Mouse (Mus musculus): Measurements from ENCODE around the gene Itpr1. TPM values are rescaled to one million over a fixed set of nuclear protein-coding genes. Genes with fewer than 3 reads are reported as not detected.

Itpr1 gene
- polyA plus RNA-seq, 1 experiment = 68.2 TPM

GRCm38 (mm10) chr6:108413593-108413992, 200.7 kb downstream of the Itpr1 start:
- H3K4me3 ChIP-seq (ENCODE audit: insufficient read depth, low read depth, low read length) = no peak overlapping the region
- no peak for TF ChIP-seq POLR2A (IDR thresholded peaks at IDR 0.05; ENCODE audit: low read depth, low read length)
- no peak for TF ChIP-seq CTCF (conservative IDR thresholded peaks at IDR 0.05; ENCODE audit: insufficient read depth, insufficient read length, low read depth, low read length)
- no peak for DNase-seq
- no peak overlapping the region for H3K27ac ChIP-seq (ENCODE audit: insufficient read depth, low read depth, low read length)
- H3K4me1 ChIP-seq (ENCODE audit: control insufficient read depth, insufficient read depth, low read length) = no peaks in the 10 kb centered on the region
- 89% methylated on average over 9 of the region's 9 CpGs for WGBS
- peaks cover 20% of the 10 kb centered on the region for H3K36me3 ChIP-seq (ENCODE audit: control insufficient read depth, insufficient read depth, low read length)
- no peaks in the 10 kb centered on the region for H3K27me3 ChIP-seq (replicated peaks; ENCODE audit: control insufficient read depth, insufficient read depth, low read length)

- TF ChIP-seq POLR2A (IDR thresholded peaks at IDR 0.05; ENCODE audit: low read depth, low read length) (no peak), CTCF (conservative IDR thresholded peaks at IDR 0.05; ENCODE audit: insufficient read depth, insufficient read length, low read depth, low read length) (no peak)
- H3K4me1 ChIP-seq (ENCODE audit: control insufficient read depth, insufficient read depth, low read length) = no peaks in the 10 kb centered on the region
- no peak overlapping the region for H3K27ac ChIP-seq (ENCODE audit: insufficient read depth, low read depth, low read length)
- H3K4me3 ChIP-seq (ENCODE audit: insufficient read depth, low read depth, low read length) = no peak overlapping the region
- no peaks in the 10 kb centered on the region for H3K27me3 ChIP-seq (replicated peaks; ENCODE audit: control insufficient read depth, insufficient read depth, low read length)
- H3K36me3 ChIP-seq (ENCODE audit: control insufficient read depth, insufficient read depth, low read length) = peaks cover 22% of the 10 kb centered on the region
- 85% methylated on average over 4 of the region's 4 CpGs for WGBS
- DNase-seq = no peak
Observed at GRCm38 (mm10) chr6:108415847-108416246, 203.0 kb downstream of the Itpr1 start.

- H3K4me1 ChIP-seq (ENCODE audit: control insufficient read depth, insufficient read depth, low read length) = no peaks in the 10 kb centered on the region
- peaks cover 17% of the 10 kb centered on the region for H3K36me3 ChIP-seq (ENCODE audit: control insufficient read depth, insufficient read depth, low read length)
- no peak overlapping the region for H3K27ac ChIP-seq (ENCODE audit: insufficient read depth, low read depth, low read length)
- TF ChIP-seq POLR2A (IDR thresholded peaks at IDR 0.05; ENCODE audit: low read depth, low read length) = no peak
- TF ChIP-seq CTCF (conservative IDR thresholded peaks at IDR 0.05; ENCODE audit: insufficient read depth, insufficient read length, low read depth, low read length) = peak; percentile 87
- 24% methylated on average over 8 of the region's 8 CpGs for WGBS
- H3K27me3 ChIP-seq (replicated peaks; ENCODE audit: control insufficient read depth, insufficient read depth, low read length) = no peaks in the 10 kb centered on the region
- no peak overlapping the region for H3K4me3 ChIP-seq (ENCODE audit: insufficient read depth, low read depth, low read length)
- peak; percentile 62 for DNase-seq
Observed at GRCm38 (mm10) chr6:108417508-108417907, 204.6 kb downstream of the Itpr1 start.

GRCm38 (mm10) chr6:108418218-108418617, 205.3 kb downstream of the Itpr1 start:
- H3K27me3 ChIP-seq (replicated peaks; ENCODE audit: control insufficient read depth, insufficient read depth, low read length) = no peaks in the 10 kb centered on the region
- TF ChIP-seq POLR2A (IDR thresholded peaks at IDR 0.05; ENCODE audit: low read depth, low read length) = no peak
- no peak overlapping the region for H3K27ac ChIP-seq (ENCODE audit: insufficient read depth, low read depth, low read length)
- peaks cover 21% of the 10 kb centered on the region for H3K36me3 ChIP-seq (ENCODE audit: control insufficient read depth, insufficient read depth, low read length)
- 78% methylated on average over 7 of the region's 7 CpGs for WGBS
- H3K4me1 ChIP-seq (ENCODE audit: control insufficient read depth, insufficient read depth, low read length) = no peaks in the 10 kb centered on the region
- no peak overlapping the region for H3K4me3 ChIP-seq (ENCODE audit: insufficient read depth, low read depth, low read length)
- DNase-seq = no peak

GRCm38 (mm10) chr6:108424749-108425584, 212.1 kb downstream of the Itpr1 start:
- 69% methylated on average over 9 of the region's 9 CpGs for WGBS
- TF ChIP-seq POLR2A (IDR thresholded peaks at IDR 0.05; ENCODE audit: low read depth, low read length) = no peak
- no peak for TF ChIP-seq CTCF (conservative IDR thresholded peaks at IDR 0.05; ENCODE audit: insufficient read depth, insufficient read length, low read depth, low read length)
- Histone ChIP-seq H3K4me1 (ENCODE audit: control insufficient read depth, insufficient read depth, low read length) (peaks cover 8% of the 10 kb centered on the region; the same call in 1 of the 2 replicates), H3K36me3 (ENCODE audit: control insufficient read depth, insufficient read depth, low read length) (peaks cover 6% of the 10 kb centered on the region), H3K27me3 (replicated peaks; ENCODE audit: control insufficient read depth, insufficient read depth, low read length) (no peaks in the 10 kb centered on the region), H3K4me3 (ENCODE audit: insufficient read depth, low read depth, low read length) (no peak overlapping the region), H3K27ac (ENCODE audit: insufficient read depth, low read depth, low read length) (no peak overlapping the region)
- no peak for DNase-seq

GRCm38 (mm10) chr6:108426789-108427188, 213.9 kb downstream of the Itpr1 start:
- peak; percentile 97 for DNase-seq
- WGBS = 2% methylated on average over 10 of the region's 10 CpGs
- TF ChIP-seq POLR2A (IDR thresholded peaks at IDR 0.05; ENCODE audit: low read depth, low read length) (no peak), CTCF (conservative IDR thresholded peaks at IDR 0.05; ENCODE audit: insufficient read depth, insufficient read length, low read depth, low read length) (peak; percentile 81)
- H3K36me3 ChIP-seq (ENCODE audit: control insufficient read depth, insufficient read depth, low read length) = peaks cover 6% of the 10 kb centered on the region
- no peaks in the 10 kb centered on the region for H3K27me3 ChIP-seq (replicated peaks; ENCODE audit: control insufficient read depth, insufficient read depth, low read length)
- peaks cover 14% of the 10 kb centered on the region; the same call in 1 of the 2 replicates for H3K4me1 ChIP-seq (ENCODE audit: control insufficient read depth, insufficient read depth, low read length)
- peak overlapping the region; percentile 94 for H3K27ac ChIP-seq (ENCODE audit: insufficient read depth, low read depth, low read length)
- H3K4me3 ChIP-seq (ENCODE audit: insufficient read depth, low read depth, low read length) = no peak overlapping the region

GRCm38 (mm10) chr6:108428383-108428782, 215.5 kb downstream of the Itpr1 start:
- Histone ChIP-seq H3K36me3 (ENCODE audit: control insufficient read depth, insufficient read depth, low read length) (peaks cover 3% of the 10 kb centered on the region; the same call in 1 of the 2 replicates), H3K27me3 (replicated peaks; ENCODE audit: control insufficient read depth, insufficient read depth, low read length) (no peaks in the 10 kb centered on the region), H3K4me3 (ENCODE audit: insufficient read depth, low read depth, low read length) (no peak overlapping the region), H3K4me1 (ENCODE audit: control insufficient read depth, insufficient read depth, low read length) (peaks cover 14% of the 10 kb centered on the region; the same call in 1 of the 2 replicates), H3K27ac (ENCODE audit: insufficient read depth, low read depth, low read length) (no peak overlapping the region)
- no peak for TF ChIP-seq CTCF (conservative IDR thresholded peaks at IDR 0.05; ENCODE audit: insufficient read depth, insufficient read length, low read depth, low read length)
- no peak for TF ChIP-seq POLR2A (IDR thresholded peaks at IDR 0.05; ENCODE audit: low read depth, low read length)
- DNase-seq = no peak
- 75% methylated on average over 3 of the region's 3 CpGs for WGBS
